Mouse (Mus musculus) right cerebral cortex, adult 2 months (tissue): Measurements from ENCODE around the gene Nup160.

Source experiments
- DNase-seq, 2 experiments: peaks; one replicate each; pipeline ENCODE4 v3.0.0; 2021 to 2022; ENCODE audit warnings: low spot score in 2 of 2

Gene Nup160

DNA sequence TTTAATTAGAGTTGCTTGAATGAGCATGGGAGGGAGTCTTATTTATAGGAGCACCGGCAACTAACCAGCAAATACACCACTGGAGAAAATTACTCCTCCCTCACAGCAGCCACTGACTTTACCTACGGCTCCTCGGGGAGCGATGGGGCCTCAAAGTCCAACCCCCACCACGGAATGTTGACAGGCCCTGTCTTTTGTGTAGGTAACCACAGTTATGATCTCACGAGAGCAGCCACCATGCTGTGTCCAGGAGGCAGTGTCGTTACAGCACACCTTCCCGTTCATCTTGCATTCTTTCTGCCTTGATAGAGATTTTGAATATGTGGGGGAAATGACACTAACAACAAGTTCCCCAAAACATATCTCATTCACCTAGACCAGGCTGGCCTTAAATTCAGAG lies at the start of gene Nup160:
Gene Nup160 (plus strand): TSS at position 209 of the 400 bp plus-strand sequence.
- DNase-seq, result no peak

DNA sequence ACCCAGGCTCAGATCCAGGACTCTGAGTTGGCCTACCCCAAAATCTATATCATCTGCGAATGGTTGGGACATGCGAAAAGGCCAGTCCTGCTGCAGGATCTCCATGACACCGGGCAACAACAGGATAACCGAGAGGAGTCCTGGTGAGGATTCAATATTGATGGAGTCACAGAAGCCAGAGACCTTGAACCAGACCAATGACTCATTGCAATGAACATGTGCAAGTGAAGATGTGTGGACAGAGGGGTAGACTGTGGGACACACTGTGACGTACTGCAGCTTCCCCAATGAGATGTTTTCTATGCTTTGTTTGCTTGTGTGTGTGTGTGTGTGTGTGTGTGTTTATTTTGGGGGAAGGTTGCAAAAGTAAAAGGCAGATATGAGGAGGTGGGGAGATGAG lies 48.8 kb upstream of the Nup160 start:
- DNase-seq, result no peak

DNA sequence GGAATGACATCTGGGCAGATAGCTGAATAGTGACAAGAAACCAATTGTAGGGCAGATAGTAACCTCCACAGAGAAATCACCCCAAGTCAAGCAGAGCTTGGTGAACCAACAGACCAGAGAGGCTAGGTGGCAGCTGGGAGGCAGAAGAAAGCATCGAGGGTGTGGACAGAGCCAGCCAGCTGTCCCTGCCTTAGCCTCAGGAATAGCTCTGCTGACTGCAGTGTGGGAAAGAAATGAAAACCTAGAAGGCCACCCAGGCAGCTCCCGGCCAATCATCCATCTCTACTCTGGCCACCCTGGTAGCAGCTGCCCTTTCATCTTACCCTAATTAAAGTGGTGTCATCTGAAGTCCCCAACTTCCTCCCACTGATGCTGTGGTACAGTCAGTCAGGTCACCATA lies 47.5 kb upstream of the Nup160 start:
- DNase-seq, result no peak

DNA sequence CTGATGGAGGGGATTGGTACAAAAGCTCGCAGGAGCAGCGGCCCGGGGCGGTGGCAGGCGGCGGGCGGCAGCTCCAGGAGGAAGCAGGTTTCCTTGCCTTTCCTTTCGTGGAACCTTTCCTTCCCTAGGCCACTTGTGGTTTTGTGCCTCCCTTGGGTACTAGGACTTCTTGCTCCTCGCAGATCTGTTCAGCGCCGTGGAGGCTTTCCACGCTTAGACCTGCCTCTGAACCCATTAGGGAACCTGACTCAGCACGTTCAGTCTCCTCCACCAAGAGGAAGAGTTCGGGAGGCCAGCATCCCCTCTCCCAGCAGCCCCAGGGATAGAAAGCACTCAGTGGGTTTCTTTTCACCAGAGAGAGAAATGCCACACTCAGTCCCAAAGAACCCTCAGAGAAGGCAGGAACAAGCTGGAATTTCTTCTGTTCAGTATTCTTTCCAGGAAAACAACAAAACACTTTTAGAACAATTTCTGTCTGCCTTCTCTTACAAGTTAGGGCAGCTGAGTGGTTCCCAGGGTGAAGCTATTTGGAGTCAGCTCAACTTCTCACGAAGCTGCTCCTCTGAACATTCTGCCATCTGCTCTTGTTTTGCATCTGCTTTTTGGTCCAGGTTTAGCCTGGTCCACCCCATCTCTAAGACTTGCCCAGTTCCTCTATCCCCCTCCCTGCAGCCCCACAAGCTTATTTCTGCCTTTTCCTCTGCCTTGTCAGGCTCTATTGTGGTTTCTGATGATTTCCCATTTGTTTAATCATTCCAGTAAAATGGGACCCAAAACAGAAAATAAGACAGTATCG lies 44.9 kb upstream of the Nup160 start:
- DNase-seq, result no peak

DNA sequence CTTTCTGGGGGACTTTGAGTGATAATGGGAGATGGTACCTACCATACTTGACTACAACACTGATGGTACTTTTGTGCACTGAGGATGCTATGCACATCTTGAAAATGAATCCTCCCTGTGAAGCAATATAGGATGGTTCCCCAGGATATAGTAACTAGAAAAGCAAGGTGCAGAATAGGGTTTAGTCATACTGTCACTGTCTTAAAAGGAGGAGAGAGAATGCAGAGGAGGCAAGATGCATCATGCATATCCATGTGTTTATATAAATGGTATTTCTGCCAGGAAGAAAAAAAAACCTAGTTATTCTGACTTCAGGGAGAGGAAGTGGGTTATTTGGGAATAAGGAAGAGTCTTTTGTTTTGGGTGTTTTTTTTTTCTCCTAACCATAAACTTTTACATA lies 42.3 kb upstream of the Nup160 start:
- no peak for DNase-seq

DNA sequence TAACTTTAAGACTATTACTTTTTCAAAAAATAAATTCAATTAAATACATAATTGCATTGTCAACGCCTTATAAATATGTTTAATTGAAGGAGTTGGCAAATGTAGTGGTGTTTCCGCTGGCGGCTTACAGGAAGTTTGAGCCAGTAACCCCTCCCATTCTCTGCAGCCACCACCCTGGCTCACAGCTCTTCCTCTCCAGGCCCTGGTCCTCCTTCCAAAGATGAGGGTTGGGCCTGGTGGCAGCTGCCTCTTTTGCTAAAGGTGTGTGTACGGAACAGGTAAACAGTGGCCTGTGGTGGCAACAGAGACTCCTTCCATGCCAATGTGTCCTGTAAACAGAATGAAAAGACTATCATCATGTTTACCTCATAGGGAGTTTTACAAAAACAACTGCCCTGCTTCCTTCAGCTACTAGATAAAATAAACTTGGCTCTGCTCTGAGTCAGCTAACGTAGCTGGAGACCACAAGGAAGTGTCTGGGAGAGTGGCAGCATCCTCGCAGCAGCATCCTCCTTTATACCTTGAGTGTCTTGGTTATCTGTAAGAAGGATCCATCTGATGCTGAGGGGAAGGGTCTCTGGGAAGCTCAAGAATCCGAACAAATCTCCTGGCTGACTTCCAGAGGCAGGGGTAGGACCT lies 41.8 kb upstream of the Nup160 start:
- no peak for DNase-seq

DNA sequence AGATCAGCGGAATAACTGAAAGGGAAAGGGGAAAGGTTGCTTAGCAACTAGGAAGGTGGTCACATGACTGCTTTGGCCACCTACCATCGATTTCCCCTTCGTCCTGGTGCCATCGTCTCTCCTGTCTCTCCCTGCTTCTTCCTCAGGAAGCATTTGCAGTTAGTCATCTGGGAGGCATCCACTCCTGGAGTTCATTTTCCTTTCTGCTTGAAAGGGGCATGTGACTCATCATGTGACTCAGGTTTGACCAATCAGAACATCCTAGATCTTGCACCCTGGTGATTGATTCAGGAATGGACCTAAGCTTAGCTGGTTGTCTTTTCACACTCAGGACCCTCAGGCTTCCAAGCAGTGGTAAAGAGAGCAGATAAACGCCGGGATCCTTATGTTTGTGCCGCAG lies 40.2 kb upstream of the Nup160 start:
- DNase-seq, result no peak

DNA sequence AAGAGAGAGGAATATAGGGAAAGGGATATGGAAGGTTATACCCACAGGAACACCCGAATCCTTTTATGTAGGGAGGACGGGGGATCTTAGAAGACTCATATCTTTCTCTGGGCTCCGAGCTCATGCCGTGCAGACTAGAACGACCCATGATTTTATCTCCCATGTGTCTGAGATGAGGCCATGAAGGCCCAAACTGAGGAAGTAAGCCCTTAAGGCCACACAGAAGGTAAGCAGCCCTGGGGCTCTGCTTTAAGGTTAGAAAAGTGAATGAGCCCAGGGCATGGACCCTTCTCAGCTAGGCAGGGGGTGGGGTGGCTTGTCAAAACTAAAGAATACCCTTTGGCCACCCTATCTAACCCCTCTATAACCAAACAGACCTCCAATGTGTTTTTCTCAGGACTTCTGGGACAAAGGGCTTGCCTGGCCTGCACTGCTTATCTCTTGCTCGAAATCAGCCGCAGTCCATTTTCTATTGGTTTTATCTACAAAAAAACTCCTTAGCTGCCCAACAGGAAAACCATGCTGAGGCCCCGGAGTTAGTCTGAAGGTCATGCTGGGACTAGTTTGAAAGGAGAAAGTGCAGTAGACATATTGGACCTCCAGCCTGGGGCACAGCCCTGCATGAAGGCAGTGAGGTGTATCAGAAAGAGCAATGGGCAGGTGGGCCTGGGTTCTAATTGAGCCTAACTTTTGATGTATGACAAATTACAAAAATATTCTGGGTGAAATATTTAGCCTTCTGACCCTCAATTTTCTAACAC lies 37.8 kb upstream of the Nup160 start:
- no peak for DNase-seq

DNA sequence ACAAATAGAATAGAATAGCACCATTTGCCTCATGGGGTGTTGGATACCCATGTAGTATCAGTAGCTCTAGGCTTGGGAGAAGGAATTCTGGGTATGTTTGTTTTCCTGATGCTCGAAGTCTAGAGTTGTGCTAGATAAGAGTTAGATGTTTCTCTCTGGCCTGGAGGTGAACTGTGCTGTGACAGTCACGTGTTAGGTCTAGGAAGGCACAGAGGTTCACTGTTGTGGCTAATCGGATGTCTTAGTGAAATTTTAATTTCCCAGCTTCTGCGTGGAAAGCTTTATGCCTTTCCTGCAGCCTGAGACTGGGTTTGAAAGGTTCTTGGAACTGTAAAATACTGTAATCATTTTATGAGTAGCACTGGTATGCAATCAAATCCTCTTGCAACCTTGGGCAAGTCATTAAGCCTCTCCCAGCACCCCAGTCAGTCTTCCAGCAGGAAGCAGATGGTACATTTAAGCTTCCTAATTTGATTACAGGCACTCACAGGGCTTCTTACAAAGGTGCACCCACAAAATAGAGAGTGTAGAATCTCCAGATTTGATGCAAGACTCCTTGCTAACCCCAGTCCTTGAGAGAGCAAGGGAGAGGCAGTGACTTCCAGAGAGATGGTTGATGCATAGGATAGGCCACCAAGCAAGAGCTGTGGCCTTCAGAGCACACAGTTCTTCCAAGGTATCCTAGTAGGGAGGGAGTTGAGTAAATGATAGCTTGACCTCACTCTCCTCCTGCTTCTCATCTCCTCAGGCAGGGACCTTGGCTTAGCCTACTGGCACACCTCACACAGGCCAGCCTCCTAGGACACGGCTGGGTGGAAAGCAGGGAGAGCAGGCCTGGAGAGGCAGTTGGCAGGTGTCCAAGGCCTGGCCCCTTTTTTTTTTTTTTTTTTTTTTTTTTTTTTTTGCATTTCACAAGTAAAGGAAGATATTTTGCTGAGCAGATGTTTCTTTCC lies 37.0 kb upstream of the Nup160 start:
- DNase-seq, result no peak

DNA sequence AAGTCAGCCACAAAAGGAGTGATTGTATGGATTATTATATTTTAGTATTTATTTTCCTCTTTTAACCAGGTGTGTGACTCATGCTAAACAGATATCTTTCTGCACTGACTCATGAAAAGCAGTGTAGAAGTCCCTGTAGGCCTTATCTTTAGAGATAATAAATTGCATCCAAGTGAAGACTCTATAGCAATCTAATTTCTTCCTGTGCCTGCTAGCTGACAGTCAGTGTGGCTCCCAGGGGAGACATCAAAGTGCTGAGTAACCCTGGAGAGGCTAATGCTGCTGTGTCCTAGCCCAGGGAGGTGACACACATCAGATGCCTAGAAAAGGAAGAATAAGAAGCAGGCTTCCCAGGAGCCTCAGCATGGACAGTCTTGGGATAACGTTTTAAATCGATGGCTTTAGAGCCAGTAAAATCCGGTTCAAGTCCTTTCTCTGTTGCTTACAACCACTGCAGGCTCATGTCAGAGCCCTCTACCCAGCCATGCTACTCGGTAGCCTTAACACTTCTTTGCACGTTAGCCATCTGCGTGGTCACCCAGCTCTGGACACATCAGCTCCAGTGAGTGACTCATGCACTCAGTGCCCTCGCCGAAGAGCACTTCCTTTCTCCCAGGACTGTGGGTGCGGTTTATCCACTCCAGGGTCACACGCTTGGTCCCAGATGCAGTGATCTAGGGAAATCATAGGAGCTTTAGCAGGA lies 35.9 kb upstream of the Nup160 start:
- no peak for DNase-seq

DNA sequence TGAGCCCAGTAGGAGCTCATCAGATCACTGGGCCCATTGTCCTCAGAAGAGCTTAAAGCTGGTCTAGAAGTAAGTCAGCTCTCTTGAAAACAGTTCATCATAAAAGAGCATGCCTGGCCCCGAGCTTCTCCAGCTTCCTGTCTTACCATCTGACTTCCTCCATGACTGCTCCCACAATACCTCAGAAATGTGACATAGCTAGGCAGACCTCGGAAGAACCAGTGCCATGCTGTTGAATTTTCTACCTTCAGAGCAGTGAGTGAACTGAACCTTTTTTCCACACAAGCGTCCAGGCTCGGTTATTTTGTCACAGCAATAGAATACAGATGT lies 35.3 kb upstream of the Nup160 start:
- no peak for DNase-seq

DNA sequence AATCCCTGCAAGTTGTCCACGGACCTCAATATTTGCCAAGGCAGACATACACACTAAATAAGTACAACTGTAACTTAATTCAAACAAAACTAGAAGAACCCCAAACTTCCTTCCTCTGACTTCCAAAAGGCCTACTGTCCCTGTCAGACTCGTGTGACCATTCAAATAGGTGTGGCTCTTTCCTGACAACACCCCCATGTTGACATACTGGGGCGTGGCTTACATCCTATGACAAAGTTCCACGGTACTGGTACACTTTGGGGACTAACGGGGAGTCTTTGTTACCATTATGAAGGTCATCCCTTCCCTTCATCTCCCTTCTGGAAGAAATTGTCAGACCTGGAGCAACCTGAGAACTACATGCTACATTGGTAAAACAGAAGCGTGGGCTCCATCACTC lies 29.9 kb upstream of the Nup160 start:
- DNase-seq, result no peak

DNA sequence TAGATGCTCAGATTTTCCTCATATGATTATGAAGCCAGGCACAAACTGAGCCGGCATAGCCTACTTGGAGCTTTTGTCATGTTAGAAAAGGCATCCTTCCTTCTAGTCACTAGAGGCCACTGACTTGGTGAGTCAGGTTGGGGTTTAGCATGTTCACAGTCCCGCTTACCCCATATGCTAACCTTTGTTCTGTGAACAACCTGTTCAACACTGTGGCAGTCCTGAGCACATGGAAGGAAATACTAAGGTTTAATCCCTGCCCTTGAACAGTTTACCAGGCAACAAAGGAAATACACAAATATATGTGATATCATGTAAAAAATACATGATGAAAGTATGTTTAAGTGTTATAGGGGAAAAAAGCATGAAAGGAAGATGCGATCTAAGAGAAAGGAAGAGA lies 27.6 kb upstream of the Nup160 start:
- no peak for DNase-seq

DNA sequence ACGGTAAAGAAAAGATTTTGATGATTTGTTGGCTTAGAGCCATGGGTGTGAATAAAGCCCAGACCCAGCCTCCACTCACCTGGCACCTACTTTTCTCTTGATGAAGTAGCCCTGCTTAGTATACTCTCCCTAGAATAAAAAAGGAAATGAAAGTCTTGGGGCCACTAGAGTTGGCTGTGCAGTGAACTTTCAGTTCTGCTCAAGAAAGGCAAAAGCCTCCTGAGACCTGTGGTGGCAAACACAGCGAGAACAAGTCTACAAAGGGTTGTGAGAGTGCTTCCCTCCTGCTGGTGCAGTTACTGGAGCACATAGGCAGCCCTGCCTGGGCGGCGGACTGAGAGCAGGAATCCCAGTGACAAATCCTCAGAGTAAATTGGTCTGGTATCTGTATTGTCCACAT lies 27.1 kb upstream of the Nup160 start:
- no peak for DNase-seq

DNA sequence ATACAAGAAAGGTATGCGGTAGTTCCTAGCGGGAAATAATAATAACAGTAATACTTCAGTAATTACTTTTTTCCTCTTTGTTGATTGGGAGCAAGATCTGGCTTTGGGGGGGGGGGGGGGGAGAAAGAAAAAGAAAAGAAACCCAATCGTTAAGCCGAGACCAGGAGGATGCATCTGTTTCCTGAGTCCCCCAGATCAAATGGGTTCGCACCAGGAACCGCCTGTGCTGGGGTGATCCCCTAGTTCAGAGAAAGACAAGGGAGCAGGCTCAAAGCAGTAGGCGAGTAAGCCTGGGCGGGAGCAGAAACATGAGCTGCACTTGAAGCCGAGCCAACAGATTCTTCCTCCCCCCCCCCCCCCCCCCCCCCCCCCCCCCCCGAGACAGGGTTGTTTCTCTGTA lies 24.9 kb upstream of the Nup160 start:
- DNase-seq, result no peak

DNA sequence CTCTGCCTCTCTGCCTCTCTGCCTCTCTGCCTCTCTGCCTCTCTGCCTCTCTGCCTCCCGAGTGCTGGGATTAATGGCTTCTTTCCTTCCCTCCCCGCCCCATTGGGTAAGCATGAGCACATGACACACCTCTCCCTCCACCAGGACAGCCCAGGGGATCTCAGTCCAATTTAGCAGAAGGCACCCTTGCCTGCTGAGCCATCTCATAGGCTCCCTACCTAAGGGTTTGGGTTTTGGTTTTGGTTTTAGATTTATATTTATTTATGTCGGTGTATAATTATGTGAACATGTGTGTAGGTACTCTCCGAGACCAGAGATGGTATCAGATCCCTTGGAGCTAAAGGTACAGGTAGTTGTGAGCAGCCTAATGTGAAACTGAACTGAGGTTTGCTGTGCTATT lies 24.0 kb upstream of the Nup160 start:
- no peak for DNase-seq

DNA sequence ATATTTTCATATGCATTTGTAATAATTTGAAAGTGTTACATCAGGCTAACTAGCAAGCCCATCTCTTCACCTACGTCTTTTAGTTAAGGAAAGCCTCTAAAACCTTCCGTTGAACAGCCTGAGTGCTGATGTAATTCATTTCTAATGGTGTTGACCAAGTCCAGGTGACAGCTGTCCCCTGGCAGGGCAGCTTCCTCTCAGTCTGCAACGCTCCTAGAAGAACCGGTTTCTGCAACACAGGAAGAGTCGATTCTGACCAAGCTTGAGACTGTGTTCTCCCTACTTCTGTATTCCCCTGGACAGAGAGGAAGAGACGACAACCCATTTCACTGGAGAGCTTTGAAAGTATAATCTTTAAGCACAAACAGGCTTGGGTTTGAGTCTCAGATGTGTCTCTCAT lies 21.6 kb upstream of the Nup160 start:
- DNase-seq, result no peak

DNA sequence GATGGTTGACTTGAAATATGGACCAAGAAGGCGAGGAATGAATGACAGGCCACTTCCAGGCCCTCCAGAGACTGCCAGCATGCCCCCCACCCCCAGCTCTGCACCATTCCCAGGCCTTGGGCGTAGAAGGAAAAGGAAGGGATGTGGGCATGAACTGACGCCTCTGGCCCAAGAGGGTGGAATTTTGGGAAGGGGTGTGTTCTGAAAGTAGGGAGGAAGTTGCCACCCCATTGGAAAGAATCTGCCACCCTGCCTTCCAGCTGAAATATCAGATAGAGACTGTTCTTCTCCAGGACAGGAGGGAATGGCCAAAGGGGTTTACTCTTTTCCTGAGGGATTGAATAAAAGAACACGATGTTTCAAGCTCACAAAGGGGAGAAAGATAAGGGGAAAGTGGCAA lies 18.4 kb upstream of the Nup160 start:
- no peak for DNase-seq

DNA sequence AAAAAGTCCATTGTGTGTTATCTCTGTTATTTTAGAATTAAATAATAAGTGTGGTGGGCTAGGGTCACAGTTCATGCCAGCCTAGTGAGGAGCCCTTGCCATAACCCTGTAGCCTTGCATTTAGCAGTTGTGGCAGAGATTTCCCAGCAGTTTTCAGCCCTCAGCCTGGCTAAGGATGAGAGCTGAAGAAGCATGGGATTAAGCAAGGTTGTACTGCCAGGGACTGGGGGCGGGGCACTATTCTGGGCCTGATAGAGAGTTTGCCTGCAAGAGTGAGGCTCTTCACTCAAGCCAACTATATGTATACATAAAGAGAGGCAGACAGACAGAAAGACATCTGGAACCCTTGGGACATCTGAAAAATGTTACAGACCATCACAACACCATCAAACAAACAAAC lies 18.0 kb upstream of the Nup160 start:
- no peak for DNase-seq

DNA sequence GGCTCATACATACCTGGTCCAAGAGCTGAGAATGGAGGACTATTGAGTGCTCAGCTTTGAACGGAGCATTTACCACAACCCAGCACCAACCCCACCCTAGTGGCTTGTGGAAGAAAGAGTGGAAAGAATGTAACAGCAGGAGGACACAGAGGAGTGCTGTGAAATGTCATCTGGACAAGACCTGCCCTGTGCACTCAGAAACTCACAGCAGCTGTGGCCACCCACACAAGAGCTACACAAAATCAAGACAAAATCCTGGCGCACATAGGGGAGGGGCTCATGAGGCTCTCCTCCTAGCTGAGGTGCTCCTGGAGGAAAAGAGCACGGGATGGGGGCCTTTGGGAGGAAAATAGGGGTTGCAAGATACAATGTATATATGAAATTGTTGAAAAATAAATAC lies 17.4 kb upstream of the Nup160 start:
- no peak for DNase-seq

DNA sequence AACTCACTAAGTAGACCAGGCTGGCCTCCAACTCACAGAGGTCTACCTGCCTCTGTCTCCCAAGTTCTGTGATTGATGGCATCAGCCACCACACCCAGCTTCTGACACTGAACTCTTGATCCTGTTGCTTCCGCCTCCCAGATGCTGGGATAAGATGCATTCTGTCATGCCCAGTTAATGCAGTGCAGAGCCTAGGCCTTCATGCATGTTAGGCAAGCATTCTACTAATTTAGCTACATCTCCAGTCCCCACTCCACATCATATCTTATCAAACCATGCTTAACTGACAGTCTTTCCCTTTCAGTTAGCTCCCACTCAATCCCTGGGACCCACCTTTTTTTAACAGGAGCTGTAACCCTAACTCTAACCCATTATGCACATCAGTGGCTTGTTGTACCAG lies 16.1 kb upstream of the Nup160 start:
- DNase-seq, result no peak
